Mouse (Mus musculus) kidney, postnatal 0 days (tissue): ENCODE measurements around the gene Spi1. TPM values are rescaled to one million over a fixed set of nuclear protein-coding genes. Genes with fewer than 3 reads are reported as not detected.

ENCODE experiments used
- ATAC-seq: fragments of 200-750 bp; cut with Nextera tagmentation; replicated peaks from 2 replicates; pipeline ENCODE4 v1.8.0; 2017; ENCODE audit warnings: low read depth, moderate number of reproducible peaks, moderate TSS enrichment, moderate library complexity; ENCODE audit not compliant: low FRiP score
- DNase-seq: peaks from one replicate; pipeline ENCODE4 v3.0.0-alpha.2; 2016; ENCODE audit warnings: low spot score
- H3K27ac ChIP-seq: fragments of 300-500 bp; sonication (generic); 2 replicates; pipeline ENCODE4 v1.5.1; 2014; ENCODE audit warnings: mild to moderate bottlenecking
- H3K27me3 ChIP-seq: fragments of 300-500 bp; sonication (generic); 2 replicates; pipeline ENCODE4 v1.6.1; 2014; ENCODE audit warnings: low read length, mixed read lengths; ENCODE audit not compliant: insufficient read depth
- H3K36me3 ChIP-seq: fragments of 300-500 bp; sonication (generic); 2 replicates; pipeline ENCODE4 v1.6.1; 2014; ENCODE audit warnings: low read length, mixed read lengths; ENCODE audit not compliant: insufficient read depth
- H3K4me1 ChIP-seq: fragments of 300-500 bp; sonication (generic); replicated peaks from 2 replicates; pipeline ENCODE4 v1.6.1; 2014; ENCODE audit warnings: antibody characterized with exemption, low read length, mixed read lengths; ENCODE audit not compliant: insufficient read depth
- H3K4me2 ChIP-seq: fragments of 300-500 bp; sonication (generic); 2 replicates; pipeline ENCODE4 v1.6.1; 2014; ENCODE audit warnings: mild to moderate bottlenecking, low read length, moderate library complexity, mixed read lengths
- H3K4me3 ChIP-seq: fragments of 300-500 bp; sonication (generic); replicated peaks from 2 replicates; pipeline ENCODE4 v1.5.1; 2014; ENCODE audit warnings: low read depth, low read length
- H3K9ac ChIP-seq: fragments of 300-500 bp; sonication (generic); 2 replicates; pipeline ENCODE4 v1.6.1; 2014; ENCODE audit warnings: low read depth, low read length
- H3K9me3 ChIP-seq: fragments of 300-500 bp; sonication (generic); replicated peaks from 2 replicates; pipeline ENCODE4 v1.6.1; 2016; ENCODE audit warnings: low read length, inconsistent platforms, mixed read lengths
- CTCF ChIP-seq: IDR thresholded peaks from 2 replicates; pipeline ENCODE4 v1.5.1; 2016; ENCODE audit warnings: antibody characterized with exemption, low read depth, mild to moderate bottlenecking, moderate library complexity
- WGBS: fragments of 180-500 bp; shearing (Covaris S2); extraction: QIAGEN DNeasy Blood & Tissue Kit; methylation state at CpG from one replicate; pipeline ENCODE4 v1.1.7; 2014; 5-methylcytosine and 5-hydroxymethylcytosine counted together
- polyA plus RNA-seq: library from polyadenylated mRNA; unstranded; fragments of >200 nt; fragmentation: Nextera tagmentation; extraction: Ambion mirVana; gene quantifications from 2 replicates; pipeline ENCODE4 v1.2.1, GENCODE M21; 2015

The Spi1 gene
- polyA plus RNA-seq, 1 experiment from 2014 or later = 6.0 TPM

DNA sequence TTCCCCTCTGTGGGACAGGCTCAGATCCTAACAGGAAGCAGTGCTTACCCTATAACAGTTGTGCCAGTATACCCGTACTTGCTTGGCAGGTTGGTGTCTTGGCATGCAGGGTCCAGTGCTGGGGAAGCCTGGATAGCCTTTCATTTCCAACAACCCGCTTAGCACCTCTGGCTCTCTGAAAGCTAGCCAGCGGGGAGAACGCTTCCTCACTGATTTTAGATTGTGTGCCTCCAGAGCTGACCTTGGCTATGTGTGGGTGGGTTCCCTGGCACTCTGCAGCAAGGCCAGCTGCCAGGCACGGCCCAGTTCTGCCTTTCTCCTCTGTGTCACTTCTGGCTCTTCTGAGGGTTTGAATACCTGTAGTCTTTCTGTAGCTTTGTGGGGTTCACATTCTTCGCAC lies 47.9 kb downstream of the Spi1 start:
- ATAC-seq (no peak), DNase-seq (no peak)
- no peak overlapping the region for H3K27ac ChIP-seq
- 86% methylated on average over 6 of the region's 6 CpGs for WGBS
- TF ChIP-seq CTCF = no peak
- no peak overlapping the region for H3K4me3 ChIP-seq
- H3K36me3 ChIP-seq = no peaks in the 10 kb centered on the region
- no peaks in the 10 kb centered on the region for H3K27me3 ChIP-seq
- no peak overlapping the region for H3K4me2 ChIP-seq
- H3K9ac ChIP-seq = no peak overlapping the region
- no peaks in the 10 kb centered on the region for H3K4me1 ChIP-seq
- no peaks in the 10 kb centered on the region for H3K9me3 ChIP-seq

DNA sequence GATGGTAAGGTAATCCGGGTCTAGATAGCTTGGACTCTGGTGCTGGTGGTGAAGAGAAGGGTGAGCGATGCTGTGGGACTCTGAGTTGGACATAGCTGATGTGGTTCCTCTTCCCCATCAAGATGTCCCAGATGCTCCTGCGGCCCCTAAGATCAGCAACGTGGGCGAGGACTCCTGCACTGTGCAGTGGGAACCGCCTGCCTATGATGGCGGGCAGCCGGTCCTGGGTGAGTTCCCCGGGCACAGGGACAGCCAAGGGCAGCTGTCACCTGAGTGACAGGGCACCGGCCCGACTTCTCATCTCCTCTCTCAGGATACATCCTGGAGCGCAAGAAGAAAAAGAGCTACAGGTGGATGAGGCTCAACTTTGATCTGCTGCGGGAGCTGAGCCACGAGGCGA lies 49.1 kb downstream of the Spi1 start:
- no peak for DNase-seq
- no peak overlapping the region for H3K4me2 ChIP-seq

GRCm38 (mm10) chr2:91132035-91132434 lies 49.8 kb downstream of the Spi1 start:
- H3K27ac ChIP-seq = no peak overlapping the region
- no peaks in the 10 kb centered on the region for H3K36me3 ChIP-seq
- no peak overlapping the region for H3K4me3 ChIP-seq
- H3K4me1 ChIP-seq = no peaks in the 10 kb centered on the region
- TF ChIP-seq CTCF = no peak
- H3K27me3 ChIP-seq = no peaks in the 10 kb centered on the region
- DNase-seq = no peak
- H3K9ac ChIP-seq = no peak overlapping the region
- no peak overlapping the region for H3K4me2 ChIP-seq
- ATAC-seq = no peak
- no peaks in the 10 kb centered on the region for H3K9me3 ChIP-seq
- 67% methylated on average over 3 of the region's 3 CpGs for WGBS

More for the DNA sequence above, 49.1 kb downstream of the Spi1 start:
- no peaks in the 10 kb centered on the region for H3K27me3 ChIP-seq
- WGBS = 91% methylated on average over 15 of the region's 15 CpGs
- no peak for ATAC-seq
- H3K4me3 ChIP-seq = no peak overlapping the region
- TF ChIP-seq CTCF = no peak
- no peaks in the 10 kb centered on the region for H3K36me3 ChIP-seq
- no peak overlapping the region for H3K9ac ChIP-seq
- no peaks in the 10 kb centered on the region for H3K4me1 ChIP-seq
- no peak overlapping the region for H3K27ac ChIP-seq
- no peaks in the 10 kb centered on the region for H3K9me3 ChIP-seq

GRCm38 (mm10) chr2:91136513-91137412 lies 54.6 kb downstream of the Spi1 start:
- ATAC-seq = no peak
- TF ChIP-seq CTCF = no peak
- Histone ChIP-seq H3K9ac (no peak overlapping the region), H3K9me3 (no peaks in the 10 kb centered on the region), H3K4me1 (no peaks in the 10 kb centered on the region), H3K4me3 (no peak overlapping the region), H3K36me3 (no peaks in the 10 kb centered on the region; the same call in 1 of the 2 replicates), H3K27ac (no peak overlapping the region), H3K4me2 (no peak overlapping the region), H3K27me3 (no peaks in the 10 kb centered on the region)
- no peak for DNase-seq
- 75% methylated on average over 11 of the region's 11 CpGs for WGBS

DNA sequence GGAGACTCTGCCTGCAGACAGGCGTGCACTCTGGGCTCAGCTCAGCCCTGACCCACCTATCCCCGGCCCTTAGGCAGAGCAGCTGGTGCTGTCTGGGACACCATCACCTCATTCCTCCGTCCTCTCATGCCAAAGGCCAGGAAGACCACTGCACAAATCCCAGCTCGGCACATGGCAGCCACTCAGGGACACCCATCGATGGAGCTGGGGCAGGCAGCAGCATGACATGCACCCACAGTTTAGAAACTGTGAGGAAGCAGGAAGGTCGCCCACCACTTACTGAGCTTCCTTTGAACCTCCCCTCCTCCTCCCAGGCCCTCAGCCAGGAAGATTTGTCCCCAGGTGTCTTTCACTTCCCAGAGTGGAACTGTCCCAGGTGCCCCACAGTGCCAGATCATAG lies 55.3 kb downstream of the Spi1 start:
- Histone ChIP-seq H3K9ac (no peak overlapping the region), H3K27ac (no peak overlapping the region), H3K4me3 (no peak overlapping the region), H3K27me3 (no peaks in the 10 kb centered on the region), H3K36me3 (no peaks in the 10 kb centered on the region; the same call in 1 of the 2 replicates), H3K9me3 (no peaks in the 10 kb centered on the region), H3K4me1 (no peaks in the 10 kb centered on the region), H3K4me2 (no peak overlapping the region)
- no peak for TF ChIP-seq CTCF
- no peak for DNase-seq
- 85% methylated on average over 6 of the region's 6 CpGs for WGBS
- no peak for ATAC-seq

DNA sequence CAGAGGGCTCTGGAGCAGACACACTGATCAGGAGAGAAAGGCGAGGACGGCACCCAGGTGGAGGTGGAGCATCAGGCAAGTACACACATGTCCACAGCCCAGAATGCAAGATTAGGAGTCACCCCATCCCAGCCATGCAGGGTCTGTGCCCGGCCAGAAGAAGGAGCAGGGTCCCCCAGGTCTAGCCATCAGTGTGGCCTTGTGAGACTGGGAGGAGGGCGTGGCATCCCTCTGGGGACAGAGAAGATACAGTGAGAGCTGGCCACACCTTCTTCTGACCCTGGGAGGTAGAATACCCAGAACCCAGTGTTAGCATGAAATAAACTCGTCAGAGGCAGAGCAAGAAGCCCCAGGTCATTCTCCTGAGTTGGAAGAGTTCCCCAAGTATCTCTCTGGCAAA lies 57.1 kb downstream of the Spi1 start:
- no peaks in the 10 kb centered on the region for H3K4me1 ChIP-seq
- no peaks in the 10 kb centered on the region for H3K9me3 ChIP-seq
- no peak for DNase-seq
- no peaks in the 10 kb centered on the region; the same call in none of the 2 replicates for H3K36me3 ChIP-seq
- no peak for ATAC-seq
- no peak overlapping the region for H3K9ac ChIP-seq
- H3K27ac ChIP-seq = no peak overlapping the region
- no peak for TF ChIP-seq CTCF
- H3K27me3 ChIP-seq = no peaks in the 10 kb centered on the region
- no peak overlapping the region for H3K4me2 ChIP-seq
- WGBS = 55% methylated on average over 5 of the region's 5 CpGs
- H3K4me3 ChIP-seq = no peak overlapping the region
